Mouse (Mus musculus) lung, postnatal 0 days (tissue): ENCODE results near the gene Usb1.

Experiments used
- CTCF ChIP-seq: IDR thresholded peaks from 2 replicates; pipeline ENCODE4 v1.5.1; 2016; ENCODE audit warnings: antibody characterized with exemption, mild to moderate bottlenecking
- EP300 ChIP-seq: IDR thresholded peaks from 2 replicates; pipeline ENCODE4 v1.6.1; 2016; ENCODE audit warnings: antibody characterized with exemption, mild to moderate bottlenecking, control low read depth

DNA sequence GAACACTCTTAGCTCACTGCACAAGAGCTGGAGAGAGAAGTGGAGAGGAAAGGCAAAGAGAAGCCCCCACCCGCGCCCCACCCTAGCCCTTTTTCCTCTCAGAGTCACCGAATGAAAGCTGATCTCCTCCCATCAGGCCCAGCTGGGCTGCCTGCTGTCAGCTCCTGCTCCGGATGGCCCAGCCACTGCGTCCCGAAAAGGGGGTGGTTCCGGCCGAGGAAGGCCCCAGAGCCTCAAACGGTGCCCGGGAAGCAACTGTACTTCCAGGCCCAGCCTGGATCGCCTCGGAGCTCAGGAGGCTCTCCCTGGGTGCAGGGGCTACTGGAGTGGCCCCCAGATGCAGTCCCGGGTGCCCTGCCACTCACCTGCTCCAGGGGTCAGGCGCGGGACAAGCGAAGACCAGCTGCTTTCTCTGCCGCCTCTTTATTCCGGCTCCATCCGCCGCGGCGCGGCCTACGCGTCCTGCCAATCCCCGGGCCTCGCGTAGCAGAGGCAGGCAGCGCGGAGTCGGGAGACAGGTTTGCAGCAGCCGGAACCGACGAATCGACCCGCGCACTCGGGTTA lies 846 bp upstream of the Usb1 start:
- TF ChIP-seq CTCF (peak; percentile 35), EP300 (no peak)
